Mouse (Mus musculus): ENCODE data around the gene Wwp2. TPM values are rescaled to one million over a fixed set of nuclear protein-coding genes. Genes with fewer than 3 reads are reported as not detected.

The Wwp2 gene
- polyA plus RNA-seq, 1 experiment, result 7.9 TPM

DNA sequence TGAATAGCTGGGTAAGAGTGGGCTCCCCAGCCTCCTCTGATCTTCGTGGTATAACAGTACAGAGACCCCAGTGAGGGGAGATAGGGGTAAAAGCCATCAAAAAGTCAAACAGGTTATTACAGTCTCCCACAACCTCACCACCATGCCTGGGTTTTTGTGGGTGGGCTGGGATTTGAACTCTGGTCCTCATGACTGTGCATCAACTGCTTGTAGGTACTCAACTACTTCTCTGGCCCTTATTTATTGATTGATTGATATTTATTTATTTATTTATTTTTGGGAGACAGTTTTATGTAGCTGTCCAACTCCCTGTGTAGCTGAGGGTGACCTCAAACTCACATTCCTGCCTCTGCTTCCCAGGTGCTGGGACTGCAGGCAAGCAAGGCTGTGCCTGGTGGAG lies 161.6 kb downstream of the Wwp2 start:
- Histone ChIP-seq H3K27ac (replicated peaks; ENCODE audit: low read depth, low read length) (no peak overlapping the region), H3K4me1 (ENCODE audit: control insufficient read depth, insufficient read depth, insufficient read length, low read length) (no peaks in the 10 kb centered on the region)

GRCm38 (mm10) chr8:107599691-107600090 lies 163.5 kb downstream of the Wwp2 start:
- no peak overlapping the region for H3K27ac ChIP-seq (replicated peaks; ENCODE audit: low read depth, low read length)
- no peaks in the 10 kb centered on the region for H3K4me1 ChIP-seq (ENCODE audit: control insufficient read depth, insufficient read depth, insufficient read length, low read length)
- no peak overlapping the region for H3K4me3 ChIP-seq (ENCODE audit: insufficient read depth, low read depth, low read length)

More for the DNA sequence above, 161.6 kb downstream of the Wwp2 start:
- no peak overlapping the region for H3K4me3 ChIP-seq (ENCODE audit: insufficient read depth, low read depth, low read length)

DNA sequence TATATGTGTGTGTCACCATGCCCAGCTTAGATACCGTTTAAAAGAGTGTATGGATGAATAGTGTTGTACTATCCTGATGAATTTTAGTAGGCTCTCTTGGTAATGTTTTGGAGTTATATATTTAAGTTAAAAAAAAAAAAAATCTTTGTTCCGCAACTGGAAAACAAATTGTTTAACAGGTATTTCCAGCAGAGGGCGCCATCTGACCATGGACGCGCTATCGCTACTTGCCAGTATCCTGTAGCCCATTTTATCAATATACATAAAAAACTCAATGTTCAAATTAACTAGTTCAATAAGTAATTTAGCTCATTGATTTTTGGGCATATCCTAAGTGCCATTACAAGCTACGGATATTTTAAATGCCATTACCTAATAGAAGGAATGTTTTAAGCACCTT lies 166.9 kb downstream of the Wwp2 start:
- no peak overlapping the region for H3K27ac ChIP-seq (replicated peaks; ENCODE audit: low read depth, low read length)
- H3K4me1 ChIP-seq (ENCODE audit: control insufficient read depth, insufficient read depth, insufficient read length, low read length), result no peaks in the 10 kb centered on the region
- H3K4me3 ChIP-seq (ENCODE audit: insufficient read depth, low read depth, low read length), result no peak overlapping the region

Other genes with a start within 250 kb of the Wwp2 start
- gene Nfat5, start 142.9 kb upstream of the Wwp2 start, polyA plus RNA-seq (2012; ENCODE audit: insufficient read depth, insufficient read length, missing spikeins), result 9.1 and 13.8 TPM in 2 replicates
- 2.7 and 2.9 TPM in 2 replicates for gene Nqo1, start 33.2 kb upstream of the Wwp2 start, polyA plus RNA-seq (2012; ENCODE audit: insufficient read depth, insufficient read length, missing spikeins)
- 11.1 and 13.4 TPM in 2 replicates for gene Nob1, start 11.3 kb upstream of the Wwp2 start, polyA plus RNA-seq (2012; ENCODE audit: insufficient read depth, insufficient read length, missing spikeins)
- gene Psmd7, start 152.1 kb downstream of the Wwp2 start, polyA plus RNA-seq (2012; ENCODE audit: insufficient read depth, insufficient read length, missing spikeins), result 82.8 and 91.3 TPM in 2 replicates